Mouse (Mus musculus): ENCODE measurements at regions not wholly inside any gene's neighbourhood (a gene's known extent, or its start where the extent isn't known, plus 50 kb on each side); places are given as distances from the start of the nearest gene placed in this dataset.

DNA sequence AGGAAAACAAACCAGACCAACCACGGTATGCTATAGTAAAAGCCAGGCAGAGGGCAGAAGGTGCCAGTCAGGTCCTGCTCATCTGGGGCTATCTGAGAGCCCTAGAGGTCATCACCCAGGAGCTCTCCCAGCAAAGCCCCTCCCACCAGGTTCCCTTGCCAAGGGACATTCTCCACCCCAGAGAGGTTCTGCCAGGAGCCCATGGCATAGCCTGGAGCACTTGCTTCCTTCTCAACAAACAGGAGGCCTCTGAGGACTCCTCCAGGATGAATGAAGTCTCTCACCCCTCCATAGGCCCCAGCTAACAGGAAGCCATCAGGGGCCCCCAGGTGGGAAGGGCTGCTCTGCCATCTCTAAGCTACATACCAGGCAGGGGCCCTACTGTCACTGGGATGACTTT is 70.0 kb downstream of the Zfp36l2 start:
- no peak for TF ChIP-seq POLR2A (IDR thresholded peaks at IDR 0.05; ENCODE audit: borderline replicate concordance, control insufficient read depth, low read depth, low read length)
- TF ChIP-seq CTCF (IDR thresholded peaks at IDR 0.05; ENCODE audit: control insufficient read depth, insufficient read depth, low read length), result no peak
